Mouse (Mus musculus) cortical plate, adult 2 months (tissue): ENCODE results near the gene Ilf2. TPM values are rescaled to one million over a fixed set of nuclear protein-coding genes. Genes with fewer than 3 reads are reported as not detected.
A peak's percentile ranks its signal among the peaks of the same experiment; 100 is the strongest.

ENCODE experiments used
- H3K27ac ChIP-seq: fragments of 200-500 bp; 2 replicates; pipeline ENCODE4 v1.5.1; 2012; ENCODE audit warnings: low read length, control low read depth, inconsistent platforms; ENCODE audit not compliant: insufficient read depth
- H3K4me1 ChIP-seq: fragments of 200-500 bp; 2 replicates; pipeline ENCODE4 v1.6.1; 2011; ENCODE audit warnings: low read length; ENCODE audit not compliant: control insufficient read depth, insufficient read depth
- H3K4me3 ChIP-seq: fragments of 200-500 bp; 2 replicates; pipeline ENCODE4 v1.5.1; 2011; ENCODE audit warnings: mild to moderate bottlenecking, low read length, control low read depth; ENCODE audit not compliant: insufficient read depth
- CTCF ChIP-seq: fragments of 200-500 bp; IDR thresholded peaks from 2 replicates; pipeline ENCODE4 v1.5.1; 2011; ENCODE audit warnings: mild to moderate bottlenecking, control low read depth, low read length; ENCODE audit not compliant: insufficient read depth; ENCODE audit errors: extremely low read depth
- POLR2A ChIP-seq: fragments of 200-500 bp; IDR thresholded peaks from 2 replicates; pipeline ENCODE4 v1.6.1; 2011; ENCODE audit warnings: mild to moderate bottlenecking, low read length, control low read depth; ENCODE audit not compliant: insufficient read depth; ENCODE audit errors: extremely low read depth
- polyA plus RNA-seq: library from polyadenylated mRNA; depleted of rRNA; stranded (reverse); fragments of >200 nt; gene quantifications from 2 replicates; pipeline ENCODE4 v1.2.3, GENCODE M21; 2012

Gene Ilf2
- polyA plus RNA-seq, 1 experiment: 78.7 TPM

GRCm38 (mm10) chr3:90503444-90503843, 27.5 kb downstream of the Ilf2 start:
- no peak overlapping the region for H3K27ac ChIP-seq
- TF ChIP-seq CTCF (no peak), POLR2A (no peak)
- peaks cover 6% of the 10 kb centered on the region; the same call in 1 of the 2 replicates for H3K4me1 ChIP-seq
- H3K4me3 ChIP-seq: no peak overlapping the region

GRCm38 (mm10) chr3:90505216-90505615, 29.3 kb downstream of the Ilf2 start:
- Histone ChIP-seq H3K4me1 (peaks cover 6% of the 10 kb centered on the region; the same call in 1 of the 2 replicates), H3K27ac (no peak overlapping the region), H3K4me3 (no peak overlapping the region)
- no peak for TF ChIP-seq CTCF
- no peak for TF ChIP-seq POLR2A

- no peak for TF ChIP-seq CTCF
- no peak for TF ChIP-seq POLR2A
- Histone ChIP-seq H3K27ac (no peak overlapping the region), H3K4me1 (peaks cover 6% of the 10 kb centered on the region; the same call in 1 of the 2 replicates), H3K4me3 (no peak overlapping the region)
These were observed 30.4 kb downstream of the Ilf2 start for GRCm38 (mm10) chr3:90506362-90506761.

DNA sequence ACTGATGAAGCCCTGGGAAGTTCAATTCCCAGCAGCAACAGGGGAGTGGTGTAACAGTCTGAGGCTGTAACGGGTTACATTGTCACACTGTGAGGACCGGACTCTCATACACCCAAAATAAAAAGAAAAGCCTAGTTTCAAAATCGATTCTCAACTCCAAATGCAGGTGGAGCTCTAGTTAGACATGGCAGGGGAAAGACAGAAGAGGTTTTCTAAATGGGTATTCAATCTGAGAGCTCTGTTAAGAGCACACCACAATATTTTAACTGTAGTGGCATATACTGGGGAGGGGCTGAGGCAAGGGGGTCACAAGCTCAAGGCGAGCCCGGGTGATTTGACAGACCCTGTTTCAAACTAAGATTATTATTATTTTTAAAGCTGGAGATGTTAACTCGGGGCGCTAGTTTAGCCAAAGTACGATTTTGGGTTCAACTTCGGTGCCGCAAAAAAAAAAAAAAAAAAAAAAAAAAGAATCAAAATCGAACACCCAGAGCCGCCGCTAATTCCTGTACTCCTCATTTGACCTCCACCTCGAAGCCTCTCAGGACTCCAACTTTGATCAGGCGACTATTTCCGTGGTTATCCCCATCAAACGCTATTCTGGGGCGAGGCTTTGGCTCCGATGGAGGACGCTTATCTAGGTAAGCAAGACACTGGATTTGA, 32.5 kb downstream of the Ilf2 start:
- TF ChIP-seq POLR2A (no peak), CTCF (no peak)
- H3K4me3 ChIP-seq: peak overlapping the region; percentile 86
- 0 out of 2 replicates have a peak overlapping the region, but pooled peaks have one; percentile 49 for H3K27ac ChIP-seq
- peaks cover 6% of the 10 kb centered on the region; the same call in 1 of the 2 replicates for H3K4me1 ChIP-seq

GRCm38 (mm10) chr3:90508950-90509746, 33.2 kb downstream of the Ilf2 start, which contains the start of gene Chtop:
Gene Chtop (minus strand): TSS chr3:90509498.
- peaks cover 6% of the 10 kb centered on the region; the same call in 1 of the 2 replicates for H3K4me1 ChIP-seq
- H3K27ac ChIP-seq: peak within 1 kb of the TSS; percentile 49

GRCm38 (mm10) chr3:90509747-90510123, 33.8 kb downstream of the Ilf2 start:
- Histone ChIP-seq H3K4me1 (peaks cover 6% of the 10 kb centered on the region; the same call in 1 of the 2 replicates), H3K4me3 (peak overlapping the region; percentile 86; the same call in 1 of the 2 replicates), H3K27ac (no peak overlapping the region)
- TF ChIP-seq POLR2A (no peak), CTCF (no peak)

More at GRCm38 (mm10) chr3:90508950-90509746, 33.2 kb downstream of the Ilf2 start, which contains the start of gene Chtop:
- TF ChIP-seq POLR2A (peak; percentile 62; the same call in 1 of the 2 replicates), CTCF (no peak)
- peak within 1 kb of the TSS; percentile 86 for H3K4me3 ChIP-seq

GRCm38 (mm10) chr3:90512276-90512675, 36.4 kb downstream of the Ilf2 start:
- Histone ChIP-seq H3K4me3 (no peak overlapping the region; the same call in 1 of the 2 replicates), H3K27ac (no peak overlapping the region), H3K4me1 (peaks cover 3% of the 10 kb centered on the region; the same call in 1 of the 2 replicates)
- TF ChIP-seq POLR2A (no peak), CTCF (no peak)

- peak overlapping the region; percentile 28; the same call in 1 of the 2 replicates for H3K4me3 ChIP-seq
- no peaks in the 10 kb centered on the region; the same call in 1 of the 2 replicates for H3K4me1 ChIP-seq
- peak overlapping the region; percentile 54; the same call in 1 of the 2 replicates for H3K27ac ChIP-seq
- no peak for TF ChIP-seq POLR2A
- TF ChIP-seq CTCF: no peak
These were observed 37.2 kb downstream of the Ilf2 start for GRCm38 (mm10) chr3:90512948-90513642.

GRCm38 (mm10) chr3:90513796-90514590, 38.1 kb downstream of the Ilf2 start, which contains the start of the genes S100a1 and S100a13:
Gene S100a1 (minus strand): TSS chr3:90514392.
Gene S100a13 (plus strand): TSS chr3:90514435.
- TF ChIP-seq POLR2A (peak; percentile 73), CTCF (no peak)
- H3K27ac ChIP-seq: peak within 1 kb of the TSS; percentile 54
- no peaks in the 10 kb centered on the region for H3K4me1 ChIP-seq
- H3K4me3 ChIP-seq: peak within 1 kb of the TSS; percentile 28
